Mouse (Mus musculus) MEL (cell line): Measurements from ENCODE around the gene Pomt1.

Source experiments
- EP300 ChIP-seq, 2 experiments: IDR thresholded peaks; 2 replicates each; pipeline ENCODE4 v1.6.1; 2011; ENCODE audit warnings: improper control_type of control experiment in 2 of 2, low read length in 2 of 2, low read depth in 1 of 2, mild to moderate bottlenecking in 1 of 2
- POLR2AphosphoS5 ChIP-seq: IDR thresholded peaks from 2 replicates; pipeline ENCODE4 v1.6.1; 2012; ENCODE audit warnings: low read depth, borderline replicate concordance, mild to moderate bottlenecking, inconsistent platforms, low read length, moderate library complexity, mixed read lengths

DNA sequence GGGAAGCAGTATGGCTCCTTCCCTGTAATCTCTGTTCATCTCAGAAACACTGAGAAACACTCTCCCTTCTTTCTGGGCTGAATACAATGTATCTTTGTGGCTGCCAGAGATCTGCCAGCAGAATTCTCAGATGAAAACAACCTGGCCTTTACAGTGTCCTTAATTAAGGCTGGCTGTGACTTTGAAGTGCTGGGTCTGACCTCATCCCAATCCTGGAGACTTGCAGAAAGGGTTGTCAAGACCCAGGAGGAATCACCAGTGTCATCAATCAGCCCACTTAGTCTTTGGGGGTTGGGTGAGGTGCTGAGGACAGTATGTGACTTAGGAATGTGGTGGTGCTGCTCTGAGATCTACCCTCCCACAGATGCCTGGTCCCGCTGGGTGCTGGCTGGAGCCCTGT, 17.0 kb downstream of the Pomt1 start:
- TF ChIP-seq POLR2AphosphoS5: no peak
- TF ChIP-seq EP300 (IDR thresholded peaks at IDR 0.05; ENCODE audit: low read depth in 1 of 2, low read length in 2 of 2): no peak
